In the genomic region with DNA sequence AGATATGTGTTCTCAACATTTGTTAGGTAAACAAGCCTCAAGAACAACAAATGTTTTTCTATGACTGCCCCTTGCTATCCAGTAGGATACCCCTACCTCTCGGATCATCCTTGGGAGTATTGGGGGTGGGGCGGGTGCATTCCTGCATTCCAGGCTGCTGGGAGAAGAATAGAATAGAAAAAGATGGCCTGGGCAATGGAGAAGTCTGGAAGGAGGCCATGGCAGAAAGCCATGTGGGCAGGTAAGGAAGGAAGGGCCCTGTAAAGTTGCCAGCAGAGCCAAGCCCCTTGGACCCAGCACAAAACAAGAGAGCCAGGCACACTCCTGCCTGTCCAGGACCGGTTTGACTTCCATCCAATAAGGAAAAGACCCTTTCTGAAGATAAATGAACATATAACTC, we compare ENCODE assay signal across 8 mouse cellular contexts. TPM values are rescaled to one million over a fixed set of nuclear protein-coding genes. Genes with fewer than 3 reads are reported as not detected.
DNase-seq lines count a peak whose midpoint lies in the region; ATAC-seq and TF ChIP-seq lines count a peak whose summit lies in the region.

No protein-coding gene starts in this region.

- TF ChIP-seq POLR2A in MEL (IDR thresholded peaks at IDR 0.05; ENCODE audit: control insufficient read depth in 1 of 2, insufficient read depth in 1 of 2, low read depth in 1 of 2, low read length in 2 of 2, poor library complexity in 1 of 2), result no peak
- TF ChIP-seq POLR2A in cerebellum, adult 2 months (IDR thresholded peaks at IDR 0.05; ENCODE audit: borderline replicate concordance, insufficient read depth, low read length), result no peak

- 7% methylated on average over 3 of the region's 3 CpGs for WGBS in cerebellum, adult 2 months
- 49% methylated on average over 3 of the region's 3 CpGs for WGBS in heart, embryonic 15.5 days
- 58% methylated on average over 3 of the region's 3 CpGs for WGBS in midbrain, embryonic 12.5 days

- no peaks in the 10 kb centered on the region for H3K27me3 ChIP-seq in MEL (ENCODE audit: control insufficient read depth in 1 of 2, insufficient read depth in 2 of 2, low read length in 2 of 2)
- H3K27me3 ChIP-seq in cerebellum, adult 2 months (ENCODE audit: control insufficient read depth, insufficient read depth, low read length), result no peaks in the 10 kb centered on the region
- no peaks in the 10 kb centered on the region for H3K27me3 ChIP-seq in heart, embryonic 15.5 days
- H3K27me3 ChIP-seq in midbrain, embryonic 12.5 days, result no peaks in the 10 kb centered on the region

- TF ChIP-seq RAD21 in MEL (IDR thresholded peaks at IDR 0.05; ENCODE audit: low read depth, low read length), result no peak

- H3K4me2 ChIP-seq in heart, embryonic 15.5 days, result peak overlapping the region; percentile 88
- H3K4me2 ChIP-seq in midbrain, embryonic 12.5 days (replicated peaks), result peak overlapping the region; percentile 100

- no peak overlapping the region for H3K27ac ChIP-seq in MEL (ENCODE audit: control insufficient read depth, low read depth, low read length)
- peak overlapping the region; percentile 92 for H3K27ac ChIP-seq in cerebellum, adult 2 months (ENCODE audit: insufficient read depth, low read length)
- H3K27ac ChIP-seq in heart, embryonic 15.5 days, result no peak overlapping the region
- H3K27ac ChIP-seq in midbrain, embryonic 12.5 days (replicated peaks), result no peak overlapping the region

- peaks cover 9 to 30% of the 10 kb centered on the region in 2 experiments; a peak in 3 of 4 replicates for H3K4me1 ChIP-seq in MEL (ENCODE audit: control insufficient read depth in 1 of 2, insufficient read depth in 2 of 2, low read length in 2 of 2)
- peaks cover 23% of the 10 kb centered on the region for H3K4me1 ChIP-seq in cerebellum, adult 2 months (ENCODE audit: control insufficient read depth, insufficient read depth, low read length)
- H3K4me1 ChIP-seq in heart, embryonic 15.5 days (replicated peaks), result peaks cover 63% of the 10 kb centered on the region
- peaks cover 48% of the 10 kb centered on the region for H3K4me1 ChIP-seq in midbrain, embryonic 12.5 days

- peak overlapping the region; percentile 75 for H3K9ac ChIP-seq in MEL (ENCODE audit: control insufficient read depth, low read depth, low read length, poor library complexity, severe bottlenecking)
- peak overlapping the region; percentile 63; the same call in 1 of the 2 replicates for H3K9ac ChIP-seq in heart, embryonic 15.5 days
- H3K9ac ChIP-seq in midbrain, embryonic 12.5 days (replicated peaks), result peak overlapping the region; percentile 89

- H3K4me3 ChIP-seq in MEL (ENCODE audit: control insufficient read depth in 1 of 2, insufficient read depth in 1 of 2, low read depth in 2 of 2, low read length in 2 of 2), result peak overlapping the region; percentile 90 to 96; a peak in 3 of 4 replicates
- H3K4me3 ChIP-seq in cerebellum, adult 2 months (replicated peaks; ENCODE audit: insufficient read depth, low read depth, low read length), result peak overlapping the region; percentile 98
- peak overlapping the region; percentile 74 for H3K4me3 ChIP-seq in heart, embryonic 15.5 days
- peak overlapping the region; percentile 59 for H3K4me3 ChIP-seq in midbrain, embryonic 12.5 days

- TF ChIP-seq EP300 in MEL (IDR thresholded peaks at IDR 0.05; ENCODE audit: low read depth in 1 of 2, low read length in 2 of 2), result no peak

- ATAC-seq in heart, embryonic 15.5 days (replicated peaks; ENCODE audit: insufficient number of reproducible peaks, insufficient read depth, low FRiP score, low read depth), result no peak
- ATAC-seq in midbrain, embryonic 12.5 days (ENCODE audit: low FRiP score, low read depth), result no peak

- peaks cover 0 to 31% of the 10 kb centered on the region in 2 experiments; a peak in 2 of 4 replicates for H3K36me3 ChIP-seq in MEL (ENCODE audit: control insufficient read depth in 1 of 2, insufficient read depth in 2 of 2, low read length in 2 of 2)
- H3K36me3 ChIP-seq in heart, embryonic 15.5 days, result peaks cover 5% of the 10 kb centered on the region
- H3K36me3 ChIP-seq in midbrain, embryonic 12.5 days, result peaks cover 28% of the 10 kb centered on the region

- peaks cover 41% of the 10 kb centered on the region for H3K79me2 ChIP-seq in MEL (ENCODE audit: control insufficient read depth, insufficient read depth, low read length, poor library complexity)

- DNase-seq in MEL (ENCODE audit: low read depth, low spot score), result peak; percentile 17
- DNase-seq in cerebellum, adult 2 months, result peak; percentile 82 to 85
- DNase-seq in kidney, postnatal 25 days, result peak; percentile 82
- no peak for DNase-seq in adrenal gland, adult (ENCODE audit: inconsistent age in 2 of 2, low spot score in 1 of 2)
- DNase-seq in adrenal gland, postnatal 25 days, result no peak
- DNase-seq in gastrocnemius, postnatal 25 days, result no peak

- no peak for TF ChIP-seq CTCF in MEL (IDR thresholded peaks at IDR 0.05 in 2 of 3, conservative IDR thresholded peaks at IDR 0.05 in 1 of 3; ENCODE audit: control insufficient read depth in 1 of 3, insufficient read depth in 1 of 3, low read depth in 2 of 3, low read length in 3 of 3, poor library complexity in 1 of 3, severe bottlenecking in 1 of 3)
- no peak for TF ChIP-seq CTCF in cerebellum, adult 2 months (IDR thresholded peaks at IDR 0.05; ENCODE audit: borderline replicate concordance, insufficient read depth, low read depth, low read length)

- no peaks in the 10 kb centered on the region for H3K9me3 ChIP-seq in MEL (replicated peaks; ENCODE audit: insufficient read depth, low read length)
- H3K9me3 ChIP-seq in heart, embryonic 15.5 days (replicated peaks), result no peaks in the 10 kb centered on the region
- H3K9me3 ChIP-seq in midbrain, embryonic 12.5 days, result no peaks in the 10 kb centered on the region

TF ChIP-seq in MEL, 35 proteins besides CTCF, POLR2A, EP300 and RAD21 (continues in another document):
- TF ChIP-seq USF2 (IDR thresholded peaks at IDR 0.05; ENCODE audit: borderline replicate concordance in 1 of 2, insufficient read depth in 1 of 2, low read depth in 1 of 2, low read length in 2 of 2) (no peak), MEF2A (IDR thresholded peaks at IDR 0.05; ENCODE audit: extremely low read depth, insufficient replicate concordance, low read depth, low read length, poor library complexity, severe bottlenecking) (no peak), TCF12 (IDR thresholded peaks at IDR 0.05; ENCODE audit: low read depth, low read length) (no peak), ZNF384 (IDR thresholded peaks at IDR 0.05; ENCODE audit: low read depth, low read length) (no peak), KAT2A (conservative IDR thresholded peaks at IDR 0.05; ENCODE audit: low read depth, low read length) (no peak), GATA1 (IDR thresholded peaks at IDR 0.05; ENCODE audit: low read depth, low read length) (no peak), CHD2 (IDR thresholded peaks at IDR 0.05; ENCODE audit: low read length) (no peak)

RNA-seq across cellular contexts. Expression of a gene that starts 1.4 kb away (rescaled TPM):
- 38.1 and 39.5 TPM in 2 replicates for total RNA-seq in MEL (2012; rRNA removed)
- polyA plus RNA-seq in MEL (2012; ENCODE audit: insufficient read depth in 1 of 2, insufficient read length in 2 of 2, low read depth in 1 of 2, low replicate concordance in 2 of 2, missing spikeins in 1 of 2), result 10 to 100 TPM in 1 of 2 experiments, not detected in 1; 88.0 TPM
- polyA plus RNA-seq in cerebellum, adult 2 months (2012; rRNA removed), result 183 and 192 TPM in 2 replicates
- 33.4 and 48.1 TPM in 2 replicates for polyA plus RNA-seq in heart, embryonic 15.5 days (2015; fragmentation: Nextera tagmentation; extraction: Ambion mirVana)
- polyA plus RNA-seq in midbrain, embryonic 12.5 days (2016; fragmentation: Nextera tagmentation; extraction: Ambion mirVana), result 66.2 and 68.9 TPM in 2 replicates
- 41.5 and 48.5 TPM in 2 replicates for total RNA-seq in adrenal gland, postnatal 25 days (2021)
- total RNA-seq in gastrocnemius, postnatal 25 days (2021), result 100 to 1,000 TPM; 218 TPM

RNA-seq across cellular contexts. Expression of a gene that starts 16.1 kb away (rescaled TPM):
- 0.08 TPM in 1 of 2 replicates, not detected in the other for total RNA-seq in MEL (2012; rRNA removed)
- polyA plus RNA-seq in MEL (2012; ENCODE audit: insufficient read depth in 1 of 2, insufficient read length in 2 of 2, low read depth in 1 of 2, low replicate concordance in 2 of 2, missing spikeins in 1 of 2), result under 1 TPM in 1 of 2 experiments, not detected in 1; 0.21 TPM
- 0.38 and 0.40 TPM in 2 replicates for polyA plus RNA-seq in cerebellum, adult 2 months (2012; rRNA removed)
- 0.65 and 1.2 TPM in 2 replicates for polyA plus RNA-seq in heart, embryonic 15.5 days (2015; fragmentation: Nextera tagmentation; extraction: Ambion mirVana)
- 0.41 and 0.42 TPM in 2 replicates for polyA plus RNA-seq in midbrain, embryonic 12.5 days (2016; fragmentation: Nextera tagmentation; extraction: Ambion mirVana)
- total RNA-seq in adrenal gland, postnatal 25 days (2021), result 0.33 TPM in 1 of 2 replicates, not detected in the other
- total RNA-seq in gastrocnemius, postnatal 25 days (2021), result under 1 TPM; 0.18 to 0.48 TPM

RNA-seq across cellular contexts. Expression of a gene that starts 21.6 kb away (rescaled TPM):
- total RNA-seq in MEL (2012; rRNA removed), result 24.7 and 27.2 TPM in 2 replicates
- polyA plus RNA-seq in MEL (2012; ENCODE audit: insufficient read depth in 1 of 2, insufficient read length in 2 of 2, low read depth in 1 of 2, low replicate concordance in 2 of 2, missing spikeins in 1 of 2), result 10 to 100 TPM in 1 of 2 experiments, not detected in 1; 25.2 TPM
- polyA plus RNA-seq in cerebellum, adult 2 months (2012; rRNA removed), result 16.6 and 18.0 TPM in 2 replicates
- polyA plus RNA-seq in heart, embryonic 15.5 days (2015; fragmentation: Nextera tagmentation; extraction: Ambion mirVana), result 9.5 and 11.5 TPM in 2 replicates
- polyA plus RNA-seq in midbrain, embryonic 12.5 days (2016; fragmentation: Nextera tagmentation; extraction: Ambion mirVana), result 23.4 and 27.3 TPM in 2 replicates
- 10.6 and 14.2 TPM in 2 replicates for total RNA-seq in adrenal gland, postnatal 25 days (2021)
- total RNA-seq in gastrocnemius, postnatal 25 days (2021), result 1 to 10 TPM; 3.3 to 3.4 TPM

RNA-seq across cellular contexts. Expression of a gene that starts 26.3 kb away (rescaled TPM):
- total RNA-seq in MEL (2012; rRNA removed), result 227 and 286 TPM in 2 replicates
- polyA plus RNA-seq in MEL (2012; ENCODE audit: insufficient read depth in 1 of 2, insufficient read length in 2 of 2, low read depth in 1 of 2, low replicate concordance in 2 of 2, missing spikeins in 1 of 2), result 100 to 1,000 TPM in 1 of 2 experiments, not detected in 1; 343 TPM
- 669 and 676 TPM in 2 replicates for polyA plus RNA-seq in cerebellum, adult 2 months (2012; rRNA removed)
- 197 and 216 TPM in 2 replicates for polyA plus RNA-seq in heart, embryonic 15.5 days (2015; fragmentation: Nextera tagmentation; extraction: Ambion mirVana)
- polyA plus RNA-seq in midbrain, embryonic 12.5 days (2016; fragmentation: Nextera tagmentation; extraction: Ambion mirVana), result 256 and 264 TPM in 2 replicates
- total RNA-seq in adrenal gland, postnatal 25 days (2021), result 231 and 241 TPM in 2 replicates
- 10 to 100 TPM; 72.1 to 75.9 TPM for total RNA-seq in gastrocnemius, postnatal 25 days (2021)

RNA-seq across cellular contexts. Expression of a gene that starts 30.1 kb away (rescaled TPM):
- 0.08 TPM in 1 of 2 replicates, not detected in the other for total RNA-seq in MEL (2012; rRNA removed)
- under 1 TPM in 1 of 2 experiments, not detected in 1; 0.19 TPM for polyA plus RNA-seq in MEL (2012; ENCODE audit: insufficient read depth in 1 of 2, insufficient read length in 2 of 2, low read depth in 1 of 2, low replicate concordance in 2 of 2, missing spikeins in 1 of 2)
- 41.0 and 42.0 TPM in 2 replicates for polyA plus RNA-seq in cerebellum, adult 2 months (2012; rRNA removed)
- 9.1 and 12.4 TPM in 2 replicates for polyA plus RNA-seq in heart, embryonic 15.5 days (2015; fragmentation: Nextera tagmentation; extraction: Ambion mirVana)
- polyA plus RNA-seq in midbrain, embryonic 12.5 days (2016; fragmentation: Nextera tagmentation; extraction: Ambion mirVana), result 39.7 and 44.2 TPM in 2 replicates
- 12.6 and 18.6 TPM in 2 replicates for total RNA-seq in adrenal gland, postnatal 25 days (2021)
- total RNA-seq in gastrocnemius, postnatal 25 days (2021), result 1 to 10 TPM; 2.6 to 3.5 TPM

Comparison
In these comparisons a context has a peak if more than half of its experiments do, and no peak if none do; other contexts are left out.
1. DNase-seq: peak in MEL (single experiment), cerebellum, adult 2 months (2 of 2) and kidney, postnatal 25 days (2 of 2); none in adrenal gland, adult (0 of 2), adrenal gland, postnatal 25 days (single experiment) and gastrocnemius, postnatal 25 days (single experiment).
2. Peak in every context shown above with its lines, with median percentiles within 50 percentile points of each other: H3K4me3 ChIP-seq and H3K9ac ChIP-seq.